Mouse (Mus musculus): Measurements from ENCODE around the gene Med11.
"Not testable (repeated sequence)": the region's sequence is repeated elsewhere in the genome, so short reads cannot be mapped to it uniquely, and the experiment has no call there.

Med11 gene

GRCm38 (mm10) chr11:70451797-70452498 lies at the start of gene Med11:
Gene Med11 (plus strand): TSS chr11:70451919.
- peak; percentile 93 to 95 for DNase-seq (ENCODE audit: low spot score in 2 of 2)

- no peak for DNase-seq (ENCODE audit: low spot score in 2 of 2)
Observed at GRCm38 (mm10) chr11:70403598-70403997, 48.1 kb upstream of the Med11 start.

GRCm38 (mm10) chr11:70409594-70410296 lies 42.0 kb upstream of the Med11 start, which contains the start of gene Pelp1:
Gene Pelp1 (minus strand): TSS chr11:70410031.
- peak; percentile 80 to 89 for DNase-seq (ENCODE audit: low spot score in 2 of 2)

GRCm38 (mm10) chr11:70410297-70410643 lies 41.4 kb upstream of the Med11 start:
- DNase-seq (ENCODE audit: low spot score in 2 of 2) = no peak

GRCm38 (mm10) chr11:70412591-70412990 lies 39.1 kb upstream of the Med11 start:
- no peak for DNase-seq (ENCODE audit: low spot score in 2 of 2)

GRCm38 (mm10) chr11:70413961-70414360 lies 37.8 kb upstream of the Med11 start:
- peak; percentile 38 to 59 for DNase-seq (ENCODE audit: low spot score in 2 of 2)

- no peak for DNase-seq (ENCODE audit: low spot score in 2 of 2)
Observed at GRCm38 (mm10) chr11:70418199-70418598, 33.5 kb upstream of the Med11 start.

- DNase-seq (ENCODE audit: low spot score in 2 of 2) = no peak
Observed at GRCm38 (mm10) chr11:70419486-70419885, 32.2 kb upstream of the Med11 start.

- not testable (repeated sequence) for DNase-seq (ENCODE audit: low spot score in 2 of 2)
Observed at GRCm38 (mm10) chr11:70426598-70426997, 25.1 kb upstream of the Med11 start.

- no peak for DNase-seq (ENCODE audit: low spot score in 2 of 2)
Observed at GRCm38 (mm10) chr11:70431574-70431973, 20.1 kb upstream of the Med11 start.

GRCm38 (mm10) chr11:70432048-70432894 lies 19.4 kb upstream of the Med11 start, which contains the start of gene Arrb2:
Gene Arrb2 (plus strand): TSS chr11:70432635.
- peak; percentile 95 to 97 for DNase-seq (ENCODE audit: low spot score in 2 of 2)

GRCm38 (mm10) chr11:70432895-70433568 lies 18.7 kb upstream of the Med11 start:
- DNase-seq (ENCODE audit: low spot score in 2 of 2) = peak in 1 of 2 experiments; percentile 31

- no peak for DNase-seq (ENCODE audit: low spot score in 2 of 2)
Observed at GRCm38 (mm10) chr11:70433569-70433943, 18.2 kb upstream of the Med11 start.

- no peak for DNase-seq (ENCODE audit: low spot score in 2 of 2)
Observed at GRCm38 (mm10) chr11:70433951-70434350, 17.8 kb upstream of the Med11 start.

GRCm38 (mm10) chr11:70435476-70435875 lies 16.2 kb upstream of the Med11 start:
- DNase-seq (ENCODE audit: low spot score in 2 of 2) = no peak

GRCm38 (mm10) chr11:70437426-70437825 lies 14.3 kb upstream of the Med11 start:
- no peak for DNase-seq (ENCODE audit: low spot score in 2 of 2)

GRCm38 (mm10) chr11:70438728-70439374 lies 12.9 kb upstream of the Med11 start:
- DNase-seq (ENCODE audit: low spot score in 2 of 2) = no peak

GRCm38 (mm10) chr11:70440637-70441036 lies 11.1 kb upstream of the Med11 start:
- no peak for DNase-seq (ENCODE audit: low spot score in 2 of 2)

GRCm38 (mm10) chr11:70441882-70442281 lies 9.8 kb upstream of the Med11 start:
- DNase-seq (ENCODE audit: low spot score in 2 of 2) = no peak

GRCm38 (mm10) chr11:70443964-70444363 lies 7.8 kb upstream of the Med11 start:
- no peak for DNase-seq (ENCODE audit: low spot score in 2 of 2)

- no peak for DNase-seq (ENCODE audit: low spot score in 2 of 2)
Observed at GRCm38 (mm10) chr11:70444667-70445066, 7.1 kb upstream of the Med11 start.

Data from right cerebral cortex, postnatal 36 days (tissue).